Mouse (Mus musculus): ENCODE data around the gene Tmem256. TPM values are rescaled to one million over a fixed set of nuclear protein-coding genes. Genes with fewer than 3 reads are reported as not detected.

Tmem256 gene
- polyA plus RNA-seq, 1 experiment from 2014 or later, result 272 TPM

DNA sequence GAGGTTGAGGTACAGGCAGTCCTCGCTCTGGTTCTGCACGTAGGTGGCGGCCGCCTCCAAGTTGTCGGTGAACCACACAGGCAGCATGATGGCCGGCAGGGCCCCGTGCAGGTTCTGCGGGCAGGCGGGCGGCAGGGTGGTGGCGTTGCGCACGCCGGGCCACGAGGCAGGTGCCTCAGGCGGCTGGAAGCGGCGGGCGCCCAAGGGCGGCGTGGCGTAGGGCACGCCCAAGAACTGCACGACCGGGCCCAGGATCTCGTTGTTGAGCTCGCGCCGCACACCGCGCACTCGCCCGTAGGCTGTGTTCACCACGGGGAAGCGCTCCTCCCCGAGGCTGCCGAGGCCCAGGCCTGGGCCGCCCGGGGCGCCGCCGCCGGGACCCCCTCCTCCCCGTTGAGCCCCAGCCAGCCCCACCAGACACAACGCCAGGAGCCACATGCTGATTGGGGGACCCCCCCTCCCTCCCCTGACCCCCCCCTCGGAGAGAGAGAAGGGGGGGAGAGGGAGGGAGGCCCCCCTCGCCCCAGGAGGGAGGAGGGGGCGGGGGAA lies 4.2 kb upstream of the Tmem256 start:
- Histone ChIP-seq H3K36me3 (ENCODE audit: control insufficient read depth, insufficient read depth) (peaks cover 7% of the 10 kb centered on the region; the same call in 1 of the 2 replicates), H3K27me3 (replicated peaks; ENCODE audit: control insufficient read depth, insufficient read depth, low read length) (no peaks in the 10 kb centered on the region), H3K4me2 (ENCODE audit: low read length) (peak overlapping the region; percentile 93), H3K4me1 (replicated peaks; ENCODE audit: control insufficient read depth, insufficient read depth, low read length) (peaks cover 35% of the 10 kb centered on the region), H3K9ac (replicated peaks; ENCODE audit: low read depth, low read length) (peak overlapping the region; percentile 92), H3K27ac (ENCODE audit: low read length) (peak overlapping the region; percentile 23), H3K4me3 (replicated peaks; ENCODE audit: low read length) (peak overlapping the region; percentile 79), H3K9me3 (ENCODE audit: control insufficient read depth, low read length) (no peaks in the 10 kb centered on the region)
- no peak for ATAC-seq
- WGBS, result 4% methylated on average over 45 of the region's 48 CpGs

- Histone ChIP-seq H3K4me3 (replicated peaks; ENCODE audit: low read length) (peak overlapping the region; percentile 79), H3K27me3 (replicated peaks; ENCODE audit: control insufficient read depth, insufficient read depth, low read length) (no peaks in the 10 kb centered on the region), H3K36me3 (ENCODE audit: control insufficient read depth, insufficient read depth) (peaks cover 7% of the 10 kb centered on the region; the same call in 1 of the 2 replicates), H3K27ac (ENCODE audit: low read length) (peak overlapping the region; percentile 39; the same call in 1 of the 2 replicates), H3K9me3 (ENCODE audit: control insufficient read depth, low read length) (no peaks in the 10 kb centered on the region), H3K4me1 (replicated peaks; ENCODE audit: control insufficient read depth, insufficient read depth, low read length) (peaks cover 41% of the 10 kb centered on the region), H3K9ac (replicated peaks; ENCODE audit: low read depth, low read length) (peak overlapping the region; percentile 92), H3K4me2 (ENCODE audit: low read length) (peak overlapping the region; percentile 93)
- no peak for ATAC-seq
- WGBS, result 7% methylated on average over 9 of the region's 9 CpGs
Observed at GRCm38 (mm10) chr11:69835326-69835965, 2.9 kb upstream of the Tmem256 start.

GRCm38 (mm10) chr11:69835966-69836335 lies 2.4 kb upstream of the Tmem256 start:
- Histone ChIP-seq H3K9ac (replicated peaks; ENCODE audit: low read depth, low read length) (peak overlapping the region; percentile 92), H3K27ac (ENCODE audit: low read length) (peak overlapping the region; percentile 90), H3K27me3 (replicated peaks; ENCODE audit: control insufficient read depth, insufficient read depth, low read length) (no peaks in the 10 kb centered on the region), H3K4me3 (replicated peaks; ENCODE audit: low read length) (peak overlapping the region; percentile 79), H3K4me2 (ENCODE audit: low read length) (peak overlapping the region; percentile 93), H3K36me3 (ENCODE audit: control insufficient read depth, insufficient read depth) (peaks cover 7% of the 10 kb centered on the region; the same call in 1 of the 2 replicates), H3K9me3 (ENCODE audit: control insufficient read depth, low read length) (no peaks in the 10 kb centered on the region), H3K4me1 (replicated peaks; ENCODE audit: control insufficient read depth, insufficient read depth, low read length) (peaks cover 41% of the 10 kb centered on the region)
- 4% methylated on average over 4 of the region's 4 CpGs for WGBS
- no peak for ATAC-seq

DNA sequence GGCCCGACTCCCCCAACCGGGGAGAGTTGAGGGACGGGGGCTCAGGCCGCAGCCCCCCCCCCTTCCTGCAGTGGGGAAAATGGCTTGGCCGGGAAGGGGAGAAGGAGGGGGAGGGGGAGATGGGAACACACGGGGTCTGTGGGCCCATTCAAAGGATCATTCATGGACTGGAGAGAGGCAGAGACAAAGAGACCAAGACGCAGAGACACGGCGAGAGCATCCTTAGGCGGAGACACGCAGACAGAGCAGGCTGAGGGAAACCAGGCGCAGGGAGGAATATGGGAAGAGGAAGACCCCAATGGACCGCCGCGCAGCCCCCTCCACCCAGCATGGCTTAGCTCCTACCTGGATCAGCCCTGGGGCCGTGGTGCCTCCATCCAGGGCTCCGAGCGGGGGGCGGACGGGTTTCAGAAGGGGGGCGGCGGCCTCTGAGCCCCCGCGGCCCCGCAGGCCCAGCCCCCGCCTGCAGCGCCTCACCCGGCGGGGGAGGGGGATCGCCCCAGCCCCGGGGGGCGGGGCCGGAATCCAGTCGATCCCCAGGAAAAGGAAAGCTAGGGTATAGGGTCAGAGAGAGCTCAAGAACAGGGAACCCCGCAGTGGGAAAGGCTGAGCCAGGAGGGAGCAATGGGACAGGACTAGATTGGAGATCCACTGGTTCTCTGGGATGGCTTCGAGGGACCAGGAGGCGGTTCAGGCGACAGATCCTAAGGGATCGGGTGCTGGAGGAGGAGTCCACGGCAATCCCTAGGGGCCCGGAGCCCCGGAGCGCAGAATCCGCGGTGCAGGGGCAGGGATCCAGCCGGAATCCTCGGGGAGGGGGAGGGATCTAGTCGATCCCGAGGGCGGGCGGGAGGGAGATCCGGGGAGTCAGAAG lies 1.4 kb upstream of the Tmem256 start:
- Histone ChIP-seq H3K4me3 (replicated peaks; ENCODE audit: low read length) (peak overlapping the region; percentile 79), H3K9me3 (ENCODE audit: control insufficient read depth, low read length) (no peaks in the 10 kb centered on the region), H3K27me3 (replicated peaks; ENCODE audit: control insufficient read depth, insufficient read depth, low read length) (no peaks in the 10 kb centered on the region), H3K4me2 (ENCODE audit: low read length) (peak overlapping the region; percentile 93), H3K9ac (replicated peaks; ENCODE audit: low read depth, low read length) (peak overlapping the region; percentile 92), H3K4me1 (replicated peaks; ENCODE audit: control insufficient read depth, insufficient read depth, low read length) (peaks cover 41% of the 10 kb centered on the region), H3K27ac (ENCODE audit: low read length) (peak overlapping the region; percentile 90), H3K36me3 (ENCODE audit: control insufficient read depth, insufficient read depth) (peaks cover 7% of the 10 kb centered on the region; the same call in 1 of the 2 replicates)
- no peak; the same call in 1 of the 2 replicates for ATAC-seq
- under 1% methylated on average over 43 of the region's 52 CpGs for WGBS

DNA sequence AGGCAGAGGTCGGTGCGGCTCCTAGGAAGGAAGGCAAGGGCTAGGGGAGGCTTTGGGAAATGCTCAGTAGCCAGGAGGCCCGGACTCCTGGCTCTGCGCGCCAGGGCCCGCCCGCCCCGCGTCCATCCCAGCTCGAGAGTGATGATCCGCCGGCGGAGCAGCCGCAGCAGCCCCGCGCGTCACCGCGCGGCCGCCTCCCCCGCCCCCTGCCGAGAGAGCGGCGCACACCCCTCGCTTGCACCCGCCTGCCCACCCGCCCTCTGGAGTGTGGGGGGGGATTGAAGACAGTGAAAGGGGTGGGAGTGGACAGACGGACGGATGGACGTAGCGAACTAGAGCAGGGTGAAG lies 736 bp upstream of the Tmem256 start, which contains the start of gene Nlgn2:
Gene Nlgn2 (minus strand): TSS at position 181 of the 348 bp plus-strand sequence.
- peak within 1 kb of the TSS; percentile 79 for H3K4me3 ChIP-seq (replicated peaks; ENCODE audit: low read length)
- H3K9ac ChIP-seq (replicated peaks; ENCODE audit: low read depth, low read length), result peak within 1 kb of the TSS; percentile 92
- peak within 1 kb of the TSS; percentile 90 for H3K27ac ChIP-seq (ENCODE audit: low read length)
- peaks cover 41% of the 10 kb centered on the region for H3K4me1 ChIP-seq (replicated peaks; ENCODE audit: control insufficient read depth, insufficient read depth, low read length)
- no peaks in the 10 kb centered on the region for H3K27me3 ChIP-seq (replicated peaks; ENCODE audit: control insufficient read depth, insufficient read depth, low read length)
- ATAC-seq, result peak; percentile 72
- no peaks in the 10 kb centered on the region for H3K9me3 ChIP-seq (ENCODE audit: control insufficient read depth, low read length)
- WGBS, result under 1% methylated on average over 31 of the region's 32 CpGs
- H3K4me2 ChIP-seq (ENCODE audit: low read length), result peak within 1 kb of the TSS; percentile 93
- H3K36me3 ChIP-seq (ENCODE audit: control insufficient read depth, insufficient read depth), result peaks cover 3% of the 10 kb centered on the region; the same call in 1 of the 2 replicates

GRCm38 (mm10) chr11:69838714-69839104 lies 395 bp downstream of the Tmem256 start:
- H3K9me3 ChIP-seq (ENCODE audit: control insufficient read depth, low read length), result no peaks in the 10 kb centered on the region
- peak overlapping the region; percentile 69 for H3K9ac ChIP-seq (replicated peaks; ENCODE audit: low read depth, low read length)
- peak overlapping the region; percentile 86 for H3K27ac ChIP-seq (ENCODE audit: low read length)
- H3K36me3 ChIP-seq (ENCODE audit: control insufficient read depth, insufficient read depth), result no peaks in the 10 kb centered on the region
- peaks cover 35% of the 10 kb centered on the region for H3K4me1 ChIP-seq (replicated peaks; ENCODE audit: control insufficient read depth, insufficient read depth, low read length)
- 1% methylated on average over 7 of the region's 7 CpGs for WGBS
- peak overlapping the region; percentile 76 for H3K4me2 ChIP-seq (ENCODE audit: low read length)
- peak overlapping the region; percentile 79 for H3K4me3 ChIP-seq (replicated peaks; ENCODE audit: low read length)
- no peak for ATAC-seq
- no peaks in the 10 kb centered on the region for H3K27me3 ChIP-seq (replicated peaks; ENCODE audit: control insufficient read depth, insufficient read depth, low read length)

DNA sequence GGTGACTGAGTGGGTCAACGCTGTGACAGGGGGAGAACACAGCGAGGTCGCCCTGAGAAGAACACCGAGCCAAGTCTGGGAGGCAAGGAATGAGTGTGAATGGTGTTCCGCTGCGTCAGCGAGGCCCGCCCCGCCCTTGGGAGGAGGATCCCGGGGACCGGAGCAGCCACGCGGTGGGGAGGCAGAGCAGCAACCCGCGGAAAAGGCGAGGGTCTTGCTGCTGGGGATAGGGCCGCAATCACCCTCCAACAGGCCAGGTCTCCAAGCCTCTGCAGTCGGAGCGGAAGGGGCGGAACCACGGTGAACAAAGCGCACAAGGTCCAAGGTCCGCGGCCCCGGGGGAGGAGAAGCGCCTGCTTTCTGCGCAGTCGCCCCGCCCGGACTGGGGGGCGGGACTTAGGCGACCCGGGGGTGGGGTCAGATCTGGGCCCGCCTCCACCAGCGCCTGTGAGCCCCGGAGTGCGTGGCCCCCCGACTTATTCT lies 7.9 kb downstream of the Tmem256 start, which contains the start of gene Plscr3:
Gene Plscr3 (plus strand): TSS at position 179 of the 483 bp plus-strand sequence.
- Histone ChIP-seq H3K9me3 (ENCODE audit: control insufficient read depth, low read length) (no peaks in the 10 kb centered on the region), H3K4me1 (replicated peaks; ENCODE audit: control insufficient read depth, insufficient read depth, low read length) (peaks cover 24% of the 10 kb centered on the region), H3K9ac (replicated peaks; ENCODE audit: low read depth, low read length) (peak within 1 kb of the TSS; percentile 89), H3K4me3 (replicated peaks; ENCODE audit: low read length) (peak within 1 kb of the TSS; percentile 76), H3K4me2 (ENCODE audit: low read length) (peak within 1 kb of the TSS; percentile 53), H3K27me3 (replicated peaks; ENCODE audit: control insufficient read depth, insufficient read depth, low read length) (no peaks in the 10 kb centered on the region), H3K27ac (ENCODE audit: low read length) (peak within 1 kb of the TSS; percentile 95), H3K36me3 (ENCODE audit: control insufficient read depth, insufficient read depth) (peaks cover 18% of the 10 kb centered on the region; the same call in 1 of the 2 replicates)
- ATAC-seq, result peak; percentile 95
- under 1% methylated on average over 38 of the region's 38 CpGs for WGBS

- Histone ChIP-seq H3K4me1 (replicated peaks; ENCODE audit: control insufficient read depth, insufficient read depth, low read length) (peaks cover 24% of the 10 kb centered on the region), H3K27me3 (replicated peaks; ENCODE audit: control insufficient read depth, insufficient read depth, low read length) (no peaks in the 10 kb centered on the region), H3K27ac (ENCODE audit: low read length) (peak overlapping the region; percentile 95), H3K9me3 (ENCODE audit: control insufficient read depth, low read length) (no peaks in the 10 kb centered on the region), H3K4me3 (replicated peaks; ENCODE audit: low read length) (peak overlapping the region; percentile 76), H3K9ac (replicated peaks; ENCODE audit: low read depth, low read length) (peak overlapping the region; percentile 89), H3K36me3 (ENCODE audit: control insufficient read depth, insufficient read depth) (peaks cover 18% of the 10 kb centered on the region; the same call in 1 of the 2 replicates), H3K4me2 (ENCODE audit: low read length) (peak overlapping the region; percentile 53)
- ATAC-seq, result peak; percentile 41
- WGBS, result 11% methylated on average over 37 of the region's 37 CpGs
Observed at GRCm38 (mm10) chr11:69846738-69847688, 8.7 kb downstream of the Tmem256 start.
